Mouse (Mus musculus) CD4-positive, CD25-positive, alpha-beta regulatory T cell, adult 2 months (primary cell): ENCODE measurements around the gene Tatdn2.
"Not testable (repeated sequence)": the region's sequence is repeated elsewhere in the genome, so short reads cannot be mapped to it uniquely, and the experiment has no call there.

Source experiments
- DNase-seq: peaks from one replicate; pipeline ENCODE4 v3.0.0-alpha.2; 2012; ENCODE audit warnings: low read depth, low spot score

The Tatdn2 gene

GRCm38 (mm10) chr6:113713389-113713788, 16.5 kb downstream of the Tatdn2 start:
- not testable (repeated sequence) for DNase-seq

- no peak for DNase-seq
Observed at GRCm38 (mm10) chr6:113714276-113714675, 17.4 kb downstream of the Tatdn2 start.

- DNase-seq, result no peak
Observed at GRCm38 (mm10) chr6:113714797-113715196, 17.9 kb downstream of the Tatdn2 start.

- DNase-seq, result no peak
Observed at GRCm38 (mm10) chr6:113717541-113717940, 20.7 kb downstream of the Tatdn2 start.

GRCm38 (mm10) chr6:113719878-113720277, 23.0 kb downstream of the Tatdn2 start, which contains the start of gene Ghrl:
TSS of gene Ghrl (minus strand) at chr6:113719880.
- DNase-seq, result no peak

- DNase-seq, result no peak
Observed at GRCm38 (mm10) chr6:113721061-113721460, 24.2 kb downstream of the Tatdn2 start.

GRCm38 (mm10) chr6:113728181-113728580, 31.3 kb downstream of the Tatdn2 start:
- DNase-seq, result no peak

- DNase-seq, result no peak
Observed at GRCm38 (mm10) chr6:113731296-113731695, 34.4 kb downstream of the Tatdn2 start.

- no peak for DNase-seq
Observed at GRCm38 (mm10) chr6:113737318-113738046, 40.6 kb downstream of the Tatdn2 start.

GRCm38 (mm10) chr6:113740236-113741217, 43.7 kb downstream of the Tatdn2 start, which contains the start of gene Sec13:
TSS of gene Sec13 (minus strand) at chr6:113740743.
- DNase-seq, result peak; percentile 91

- DNase-seq, result no peak
Observed at GRCm38 (mm10) chr6:113741425-113741824, 44.6 kb downstream of the Tatdn2 start.

- no peak for DNase-seq
Observed at GRCm38 (mm10) chr6:113742321-113742720, 45.5 kb downstream of the Tatdn2 start.

- no peak for DNase-seq
Observed at GRCm38 (mm10) chr6:113743111-113743510, 46.3 kb downstream of the Tatdn2 start.

GRCm38 (mm10) chr6:113745117-113745516, 48.3 kb downstream of the Tatdn2 start:
- no peak for DNase-seq

- DNase-seq, result no peak
Observed at GRCm38 (mm10) chr6:113747284-113747683, 50.4 kb downstream of the Tatdn2 start.

- peak; percentile 17 for DNase-seq
Observed at GRCm38 (mm10) chr6:113748351-113748750, 51.5 kb downstream of the Tatdn2 start.

GRCm38 (mm10) chr6:113749119-113749685, 52.4 kb downstream of the Tatdn2 start:
- DNase-seq, result peak; percentile 34
